Mouse (Mus musculus): ENCODE measurements at regions not wholly inside any gene's neighbourhood (a gene's known extent, or its start where the extent isn't known, plus 50 kb on each side); places are given as distances from the start of the nearest gene placed in this dataset.

DNA sequence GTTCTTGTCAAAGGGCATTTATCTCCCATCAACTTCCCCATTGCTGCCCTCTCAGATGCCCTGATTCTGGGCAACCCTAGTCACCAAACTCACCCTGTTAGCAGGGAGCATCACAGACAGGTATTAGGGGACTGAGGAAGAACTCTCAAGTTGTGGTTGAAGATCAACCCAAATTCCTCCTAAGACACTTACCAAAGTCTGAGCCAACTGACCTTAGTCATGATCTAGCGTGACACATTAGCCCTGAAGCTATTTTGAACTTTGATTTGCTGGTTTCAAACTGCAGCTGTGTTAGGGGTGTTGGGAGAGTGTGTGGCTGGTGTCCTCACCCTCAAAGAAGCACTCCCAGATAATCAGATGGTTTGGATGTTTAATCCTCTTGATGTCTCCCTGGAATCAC, 170.5 kb downstream of the Ppp4r2 start:
- ATAC-seq (ENCODE audit: low FRiP score), result no peak

GRCm38 (mm10) chr6:101021650-101022049, 188.2 kb downstream of the Ppp4r2 start:
- Histone ChIP-seq H3K27ac (ENCODE audit: low read depth, low read length) (no peak overlapping the region), H3K9me3 (ENCODE audit: control insufficient read depth, low read length) (no peaks in the 10 kb centered on the region), H3K4me1 (ENCODE audit: control insufficient read depth, insufficient read depth, low read length) (no peaks in the 10 kb centered on the region), H3K4me2 (no peak overlapping the region), H3K27me3 (ENCODE audit: control insufficient read depth, insufficient read depth, low read length) (no peaks in the 10 kb centered on the region), H3K36me3 (ENCODE audit: control insufficient read depth, insufficient read depth, low read length) (no peaks in the 10 kb centered on the region), H3K9ac (ENCODE audit: low read length) (no peak overlapping the region), H3K4me3 (ENCODE audit: low read depth, low read length) (no peak overlapping the region)
- 80% methylated on average over 3 of the region's 3 CpGs for WGBS
- DNase-seq (ENCODE audit: low spot score, missing footprints) (no peak), ATAC-seq (ENCODE audit: low FRiP score) (no peak)

More for the DNA sequence above, 170.5 kb downstream of the Ppp4r2 start:
- no peak overlapping the region for H3K4me2 ChIP-seq
- no peak overlapping the region for H3K9ac ChIP-seq (ENCODE audit: low read length)
- WGBS, result 86% methylated on average over 1 of the region's 1 CpGs
- H3K9me3 ChIP-seq (ENCODE audit: control insufficient read depth, low read length), result no peaks in the 10 kb centered on the region
- no peak overlapping the region for H3K27ac ChIP-seq (ENCODE audit: low read depth, low read length)
- H3K27me3 ChIP-seq (ENCODE audit: control insufficient read depth, insufficient read depth, low read length), result no peaks in the 10 kb centered on the region
- H3K36me3 ChIP-seq (ENCODE audit: control insufficient read depth, insufficient read depth, low read length), result no peaks in the 10 kb centered on the region
- DNase-seq (ENCODE audit: low spot score, missing footprints), result no peak
- no peak overlapping the region for H3K4me3 ChIP-seq (ENCODE audit: low read depth, low read length)
- no peaks in the 10 kb centered on the region for H3K4me1 ChIP-seq (ENCODE audit: control insufficient read depth, insufficient read depth, low read length)

GRCm38 (mm10) chr6:101025816-101026215, 192.4 kb downstream of the Ppp4r2 start:
- Histone ChIP-seq H3K4me2 (no peak overlapping the region), H3K27ac (ENCODE audit: low read depth, low read length) (no peak overlapping the region), H3K9ac (ENCODE audit: low read length) (no peak overlapping the region), H3K36me3 (ENCODE audit: control insufficient read depth, insufficient read depth, low read length) (no peaks in the 10 kb centered on the region), H3K9me3 (ENCODE audit: control insufficient read depth, low read length) (no peaks in the 10 kb centered on the region), H3K4me1 (ENCODE audit: control insufficient read depth, insufficient read depth, low read length) (no peaks in the 10 kb centered on the region), H3K27me3 (ENCODE audit: control insufficient read depth, insufficient read depth, low read length) (no peaks in the 10 kb centered on the region), H3K4me3 (ENCODE audit: low read depth, low read length) (no peak overlapping the region)
- DNase-seq (ENCODE audit: low spot score, missing footprints), result no peak
- 86% methylated on average over 4 of the region's 4 CpGs for WGBS
- no peak for ATAC-seq (ENCODE audit: low FRiP score)

DNA sequence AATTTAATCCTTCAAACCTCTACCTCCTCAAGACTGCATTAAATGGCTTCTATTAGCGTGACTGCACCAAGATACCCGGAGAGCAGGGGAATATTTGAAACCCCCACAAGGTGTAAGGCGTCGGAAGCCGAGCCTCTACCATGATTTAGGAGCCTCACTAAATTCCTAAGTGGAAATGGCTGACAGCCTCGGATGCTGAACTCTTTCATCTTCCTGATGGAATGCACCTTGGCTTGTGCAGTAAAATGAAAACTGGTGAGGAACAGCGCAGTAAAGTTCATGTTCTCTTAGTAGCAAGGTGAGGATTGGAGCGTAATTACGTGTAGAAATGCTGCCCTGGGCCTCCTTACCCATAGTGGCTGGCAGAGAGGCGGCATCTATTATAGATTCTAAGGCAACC, 194.0 kb downstream of the Ppp4r2 start:
- no peak for ATAC-seq (ENCODE audit: low FRiP score)
- H3K27ac ChIP-seq (ENCODE audit: low read depth, low read length), result no peak overlapping the region
- no peak overlapping the region for H3K4me3 ChIP-seq (ENCODE audit: low read depth, low read length)
- H3K4me1 ChIP-seq (ENCODE audit: control insufficient read depth, insufficient read depth, low read length), result no peaks in the 10 kb centered on the region
- WGBS, result 91% methylated on average over 10 of the region's 10 CpGs
- H3K36me3 ChIP-seq (ENCODE audit: control insufficient read depth, insufficient read depth, low read length), result no peaks in the 10 kb centered on the region
- no peak overlapping the region for H3K4me2 ChIP-seq
- no peaks in the 10 kb centered on the region for H3K27me3 ChIP-seq (ENCODE audit: control insufficient read depth, insufficient read depth, low read length)
- no peak overlapping the region for H3K9ac ChIP-seq (ENCODE audit: low read length)
- no peaks in the 10 kb centered on the region for H3K9me3 ChIP-seq (ENCODE audit: control insufficient read depth, low read length)
- DNase-seq (ENCODE audit: low spot score, missing footprints), result no peak

DNA sequence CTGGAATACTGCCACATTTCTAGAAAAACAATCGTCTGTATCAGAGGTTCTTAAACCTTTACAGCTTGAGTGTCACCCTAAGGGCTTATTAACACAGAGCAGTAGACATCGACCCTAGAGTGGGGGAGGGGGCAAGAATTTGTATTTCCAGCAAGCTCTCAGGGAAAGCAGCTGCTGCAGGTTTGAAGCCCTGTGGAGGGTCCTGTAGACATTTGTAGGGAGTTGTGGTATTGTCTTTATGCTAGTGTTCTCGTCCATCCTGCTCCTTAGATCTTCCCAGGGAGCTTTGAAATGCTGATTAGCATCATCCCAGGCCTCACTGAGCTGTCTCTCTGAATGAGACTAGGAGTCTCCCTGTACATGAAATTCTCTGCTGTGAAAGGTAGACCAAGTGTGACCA, 196.0 kb downstream of the Ppp4r2 start:
- Histone ChIP-seq H3K4me3 (ENCODE audit: low read depth, low read length) (no peak overlapping the region), H3K4me1 (ENCODE audit: control insufficient read depth, insufficient read depth, low read length) (no peaks in the 10 kb centered on the region), H3K27me3 (ENCODE audit: control insufficient read depth, insufficient read depth, low read length) (no peaks in the 10 kb centered on the region), H3K4me2 (no peak overlapping the region), H3K9me3 (ENCODE audit: control insufficient read depth, low read length) (no peaks in the 10 kb centered on the region), H3K9ac (ENCODE audit: low read length) (no peak overlapping the region), H3K27ac (ENCODE audit: low read depth, low read length) (no peak overlapping the region), H3K36me3 (ENCODE audit: control insufficient read depth, insufficient read depth, low read length) (no peaks in the 10 kb centered on the region)
- 34% methylated on average over 3 of the region's 3 CpGs for WGBS
- ATAC-seq (ENCODE audit: low FRiP score), result no peak
- DNase-seq (ENCODE audit: low spot score, missing footprints), result no peak

- DNase-seq (ENCODE audit: low spot score, missing footprints) (no peak), ATAC-seq (ENCODE audit: low FRiP score) (no peak)
- no peak overlapping the region for H3K9ac ChIP-seq (ENCODE audit: low read length)
- WGBS, result 88% methylated on average over 13 of the region's 13 CpGs
- no peaks in the 10 kb centered on the region for H3K36me3 ChIP-seq (ENCODE audit: control insufficient read depth, insufficient read depth, low read length)
- no peak overlapping the region for H3K4me3 ChIP-seq (ENCODE audit: low read depth, low read length)
- no peak overlapping the region for H3K27ac ChIP-seq (ENCODE audit: low read depth, low read length)
- H3K4me2 ChIP-seq, result no peak overlapping the region
- no peaks in the 10 kb centered on the region for H3K27me3 ChIP-seq (ENCODE audit: control insufficient read depth, insufficient read depth, low read length)
- no peaks in the 10 kb centered on the region for H3K9me3 ChIP-seq (ENCODE audit: control insufficient read depth, low read length)
- H3K4me1 ChIP-seq (ENCODE audit: control insufficient read depth, insufficient read depth, low read length), result no peaks in the 10 kb centered on the region
These were observed 197.2 kb downstream of the Ppp4r2 start for GRCm38 (mm10) chr6:101030451-101031125.

DNA sequence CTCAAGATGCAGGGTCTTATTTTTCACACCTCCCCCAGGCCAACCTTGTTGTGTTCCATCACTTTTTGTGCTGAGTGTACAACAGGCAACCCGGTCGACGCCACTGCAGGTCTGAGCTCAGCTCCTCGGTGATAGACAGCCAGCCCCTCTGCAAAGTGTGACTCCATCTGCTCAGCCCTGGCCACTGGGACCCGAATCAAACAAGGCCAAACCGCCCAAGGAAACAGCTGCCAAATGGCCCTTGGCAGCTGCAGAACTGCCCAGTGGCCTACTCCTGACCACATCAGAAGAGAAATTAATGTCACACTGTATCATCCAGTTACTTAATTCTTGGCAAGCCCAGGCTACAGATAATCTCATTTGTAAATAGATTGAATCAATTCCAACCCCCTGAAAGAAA, 213.3 kb downstream of the Ppp4r2 start:
- 63% methylated on average over 6 of the region's 6 CpGs for WGBS
- peak; percentile 55 for ATAC-seq (ENCODE audit: low FRiP score)
- Histone ChIP-seq H3K4me2 (no peak overlapping the region), H3K27ac (ENCODE audit: low read depth, low read length) (no peak overlapping the region), H3K4me1 (ENCODE audit: control insufficient read depth, insufficient read depth, low read length) (peaks cover 15% of the 10 kb centered on the region; the same call in 1 of the 2 replicates), H3K9ac (ENCODE audit: low read length) (no peak overlapping the region), H3K4me3 (ENCODE audit: low read depth, low read length) (no peak overlapping the region), H3K27me3 (ENCODE audit: control insufficient read depth, insufficient read depth, low read length) (no peaks in the 10 kb centered on the region), H3K36me3 (ENCODE audit: control insufficient read depth, insufficient read depth, low read length) (no peaks in the 10 kb centered on the region), H3K9me3 (ENCODE audit: control insufficient read depth, low read length) (no peaks in the 10 kb centered on the region)
- peak; percentile 87 for DNase-seq (ENCODE audit: low spot score, missing footprints)

GRCm38 (mm10) chr6:101047195-101047594, 213.8 kb downstream of the Ppp4r2 start:
- H3K27me3 ChIP-seq (ENCODE audit: control insufficient read depth, insufficient read depth, low read length), result no peaks in the 10 kb centered on the region
- H3K4me3 ChIP-seq (ENCODE audit: low read depth, low read length), result no peak overlapping the region
- no peaks in the 10 kb centered on the region for H3K9me3 ChIP-seq (ENCODE audit: control insufficient read depth, low read length)
- peak; percentile 65 for ATAC-seq (ENCODE audit: low FRiP score)
- H3K9ac ChIP-seq (ENCODE audit: low read length), result no peak overlapping the region
- H3K36me3 ChIP-seq (ENCODE audit: control insufficient read depth, insufficient read depth, low read length), result no peaks in the 10 kb centered on the region
- peaks cover 15% of the 10 kb centered on the region; the same call in 1 of the 2 replicates for H3K4me1 ChIP-seq (ENCODE audit: control insufficient read depth, insufficient read depth, low read length)
- no peak overlapping the region for H3K4me2 ChIP-seq
- no peak overlapping the region for H3K27ac ChIP-seq (ENCODE audit: low read depth, low read length)
- no peak for DNase-seq (ENCODE audit: low spot score, missing footprints)
- 35% methylated on average over 10 of the region's 10 CpGs for WGBS

DNA sequence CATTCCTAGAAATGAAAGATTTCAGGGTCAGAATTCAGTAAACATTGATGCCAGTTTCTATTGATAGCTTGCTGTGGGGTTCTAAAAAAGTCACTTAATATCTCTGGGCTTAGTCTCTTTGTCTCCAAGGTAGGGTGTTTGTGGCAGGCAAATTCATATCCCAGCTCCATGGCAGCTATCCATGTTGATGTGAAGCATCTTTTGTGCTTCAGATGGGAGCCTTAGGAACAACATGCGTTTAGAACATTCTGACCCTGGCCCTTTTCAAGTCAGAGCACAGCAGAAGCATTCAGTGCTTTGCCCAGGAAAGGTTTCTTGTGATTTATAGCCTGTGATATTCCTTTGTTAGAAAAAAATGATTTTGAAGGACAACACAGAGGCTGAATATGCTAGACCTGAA, 215.0 kb downstream of the Ppp4r2 start:
- 48% methylated on average over 1 of the region's 1 CpGs for WGBS

More for the DNA sequence above, 215.0 kb downstream of the Ppp4r2 start:
- DNase-seq (ENCODE audit: low spot score, missing footprints) (peak; percentile 93), ATAC-seq (ENCODE audit: low FRiP score) (peak; percentile 1; the same call in 1 of the 2 replicates)
- no peak overlapping the region for H3K4me2 ChIP-seq
- H3K4me3 ChIP-seq (ENCODE audit: low read depth, low read length), result no peak overlapping the region
- H3K9me3 ChIP-seq (ENCODE audit: control insufficient read depth, low read length), result no peaks in the 10 kb centered on the region
- peaks cover 15% of the 10 kb centered on the region; the same call in 1 of the 2 replicates for H3K4me1 ChIP-seq (ENCODE audit: control insufficient read depth, insufficient read depth, low read length)
- H3K36me3 ChIP-seq (ENCODE audit: control insufficient read depth, insufficient read depth, low read length), result no peaks in the 10 kb centered on the region
- no peak overlapping the region; the same call in 1 of the 2 replicates for H3K9ac ChIP-seq (ENCODE audit: low read length)
- no peaks in the 10 kb centered on the region for H3K27me3 ChIP-seq (ENCODE audit: control insufficient read depth, insufficient read depth, low read length)
- H3K27ac ChIP-seq (ENCODE audit: low read depth, low read length), result peak overlapping the region; percentile 57; the same call in 1 of the 2 replicates

All from midbrain, embryonic 11.5 days (tissue).